Mouse (Mus musculus): ENCODE measurements at regions not wholly inside any gene's neighbourhood (a gene's known extent, or its start where the extent isn't known, plus 50 kb on each side); places are given as distances from the start of the nearest gene placed in this dataset.

- no peak for TF ChIP-seq FLI1 (IDR thresholded peaks at IDR 0.05; ENCODE audit: low read length)
- TF ChIP-seq GATA1 (IDR thresholded peaks at IDR 0.05; ENCODE audit: borderline replicate concordance, low read length), result no peak
- H3K4me1 ChIP-seq, result peaks cover 3% of the 10 kb centered on the region; the same call in 1 of the 2 replicates
- 0 out of 2 replicates have a peak, but pooled peaks cover 5% of the 10 kb centered on the region for H3K9me3 ChIP-seq
- no peaks in the 10 kb centered on the region for H3K36me3 ChIP-seq (replicated peaks; ENCODE audit: low read length)
- H3K27me3 ChIP-seq (replicated peaks), result no peaks in the 10 kb centered on the region
- no peak overlapping the region for H3K4me3 ChIP-seq (replicated peaks)
Measured at GRCm38 (mm10) chr10:99959279-99959678, 56.2 kb upstream of the Kitl start.

DNA sequence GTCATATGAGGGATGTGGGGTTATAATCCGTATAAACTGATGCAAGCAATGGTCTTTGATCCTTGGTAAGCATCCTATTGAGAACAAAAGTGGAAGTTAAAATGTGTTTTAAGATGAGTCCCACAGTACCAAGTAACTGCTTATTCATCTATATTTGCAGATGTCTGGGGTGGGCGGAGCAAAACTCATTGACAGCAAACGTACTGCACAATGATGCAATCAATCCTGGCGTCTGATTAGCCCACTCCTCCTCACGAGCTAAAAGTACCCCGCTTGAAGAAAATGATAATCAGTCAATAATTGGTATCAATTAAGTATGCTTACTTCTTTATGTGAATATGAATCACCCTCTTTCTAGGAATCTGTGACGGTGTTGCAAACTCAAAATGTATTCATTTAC is 62.9 kb upstream of the Kitl start:
- Histone ChIP-seq H3K36me3 (replicated peaks; ENCODE audit: low read length) (no peaks in the 10 kb centered on the region), H3K9me3 (no peaks in the 10 kb centered on the region), H3K4me1 (peaks cover 3% of the 10 kb centered on the region; the same call in 1 of the 2 replicates), H3K4me3 (replicated peaks) (no peak overlapping the region), H3K27me3 (replicated peaks) (no peaks in the 10 kb centered on the region)
- TF ChIP-seq GATA1 (IDR thresholded peaks at IDR 0.05; ENCODE audit: borderline replicate concordance, low read length) (no peak), FLI1 (IDR thresholded peaks at IDR 0.05; ENCODE audit: low read length) (no peak)

DNA sequence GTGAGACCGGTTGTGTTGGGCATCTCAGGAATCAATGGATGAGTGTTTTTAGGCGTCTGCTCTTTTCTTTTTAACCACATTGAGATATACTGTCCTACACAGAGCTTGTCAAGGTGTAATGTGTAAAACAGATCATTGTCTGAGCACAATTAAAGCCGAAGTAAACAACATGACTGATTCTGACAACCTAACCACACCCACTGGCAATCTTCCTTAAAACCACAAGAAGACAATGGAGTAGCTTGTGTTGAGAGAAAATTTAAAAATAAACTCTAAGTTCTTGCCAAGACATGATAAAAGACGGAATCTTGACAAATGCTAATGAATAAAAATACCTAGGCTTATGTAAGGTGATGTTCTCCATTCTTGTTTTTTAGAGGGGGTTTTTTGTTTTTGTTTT is 63.7 kb upstream of the Kitl start:
- peaks cover 3% of the 10 kb centered on the region; the same call in 1 of the 2 replicates for H3K4me1 ChIP-seq
- no peaks in the 10 kb centered on the region for H3K9me3 ChIP-seq
- H3K27me3 ChIP-seq (replicated peaks), result no peaks in the 10 kb centered on the region
- no peak overlapping the region for H3K4me3 ChIP-seq (replicated peaks)
- no peak for TF ChIP-seq GATA1 (IDR thresholded peaks at IDR 0.05; ENCODE audit: borderline replicate concordance, low read length)
- no peaks in the 10 kb centered on the region for H3K36me3 ChIP-seq (replicated peaks; ENCODE audit: low read length)

GRCm38 (mm10) chr10:99951316-99951715 is 64.1 kb upstream of the Kitl start:
- TF ChIP-seq GATA1 (IDR thresholded peaks at IDR 0.05; ENCODE audit: borderline replicate concordance, low read length), result no peak
- TF ChIP-seq FLI1 (IDR thresholded peaks at IDR 0.05; ENCODE audit: low read length), result no peak
- H3K9me3 ChIP-seq, result no peaks in the 10 kb centered on the region
- no peaks in the 10 kb centered on the region for H3K36me3 ChIP-seq (replicated peaks; ENCODE audit: low read length)
- no peak overlapping the region for H3K4me3 ChIP-seq (replicated peaks)
- peaks cover 3% of the 10 kb centered on the region; the same call in 1 of the 2 replicates for H3K4me1 ChIP-seq
- no peaks in the 10 kb centered on the region for H3K27me3 ChIP-seq (replicated peaks)

DNA sequence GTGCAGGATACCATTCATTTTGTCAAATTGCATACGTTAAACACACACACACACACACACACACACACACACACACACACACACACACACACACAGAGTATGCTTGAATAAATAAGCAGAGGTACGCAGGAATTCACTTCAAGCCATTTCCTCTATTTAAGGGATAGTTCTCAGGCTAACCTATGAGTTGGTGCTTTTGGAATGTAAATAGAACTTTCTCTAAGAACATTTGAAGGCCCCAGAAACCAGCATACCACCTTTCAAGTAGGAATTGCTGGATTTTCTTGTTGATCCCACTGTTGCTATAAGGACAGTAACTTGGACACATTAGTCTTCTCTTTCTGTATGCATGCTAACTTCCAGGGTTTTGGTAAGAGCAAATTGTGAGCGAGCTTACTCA is 66.7 kb upstream of the Kitl start:
- no peaks in the 10 kb centered on the region for H3K9me3 ChIP-seq
- no peak for TF ChIP-seq FLI1 (IDR thresholded peaks at IDR 0.05; ENCODE audit: low read length)
- TF ChIP-seq GATA1 (IDR thresholded peaks at IDR 0.05; ENCODE audit: borderline replicate concordance, low read length), result no peak

DNA sequence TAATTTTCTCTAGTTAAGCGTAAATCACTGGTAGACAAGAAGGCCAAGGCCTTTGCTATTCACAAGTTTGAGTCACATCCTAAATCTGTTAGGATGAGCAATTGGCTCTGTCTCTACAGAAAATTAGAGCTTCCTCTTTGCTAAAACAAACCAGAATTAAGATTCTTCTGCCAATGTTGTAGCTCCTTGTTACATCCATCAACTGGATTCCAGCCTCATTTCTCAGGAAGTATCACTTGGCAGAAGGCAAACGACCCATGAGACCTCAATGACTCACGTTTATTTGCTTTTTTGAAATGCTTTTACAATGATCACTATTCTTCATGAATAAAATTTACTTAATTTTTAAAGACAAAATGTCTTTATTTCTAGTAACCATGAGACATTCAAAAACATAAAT is 70.0 kb upstream of the Kitl start:
- no peaks in the 10 kb centered on the region for H3K4me1 ChIP-seq
- H3K4me3 ChIP-seq (replicated peaks), result no peak overlapping the region
- TF ChIP-seq GATA1 (IDR thresholded peaks at IDR 0.05; ENCODE audit: borderline replicate concordance, low read length), result no peak
- no peak for TF ChIP-seq FLI1 (IDR thresholded peaks at IDR 0.05; ENCODE audit: low read length)
- H3K27me3 ChIP-seq (replicated peaks), result no peaks in the 10 kb centered on the region
- no peaks in the 10 kb centered on the region for H3K36me3 ChIP-seq (replicated peaks; ENCODE audit: low read length)
- H3K9me3 ChIP-seq, result peaks cover 4% of the 10 kb centered on the region; the same call in 1 of the 2 replicates

More for the DNA sequence above, 66.7 kb upstream of the Kitl start:
- H3K36me3 ChIP-seq (replicated peaks; ENCODE audit: low read length), result no peaks in the 10 kb centered on the region
- no peaks in the 10 kb centered on the region for H3K27me3 ChIP-seq (replicated peaks)
- no peaks in the 10 kb centered on the region for H3K4me1 ChIP-seq
- H3K4me3 ChIP-seq (replicated peaks), result no peak overlapping the region

- Histone ChIP-seq H3K36me3 (replicated peaks; ENCODE audit: low read length) (no peaks in the 10 kb centered on the region), H3K27me3 (replicated peaks) (no peaks in the 10 kb centered on the region), H3K4me1 (no peaks in the 10 kb centered on the region), H3K4me3 (replicated peaks) (no peak overlapping the region), H3K9me3 (peaks cover 4% of the 10 kb centered on the region; the same call in 1 of the 2 replicates)
- TF ChIP-seq FLI1 (IDR thresholded peaks at IDR 0.05; ENCODE audit: low read length), result no peak
- TF ChIP-seq GATA1 (IDR thresholded peaks at IDR 0.05; ENCODE audit: borderline replicate concordance, low read length), result no peak
Measured at GRCm38 (mm10) chr10:99941665-99942064, 73.8 kb upstream of the Kitl start.

- H3K36me3 ChIP-seq (replicated peaks; ENCODE audit: low read length), result no peaks in the 10 kb centered on the region
- TF ChIP-seq GATA1 (IDR thresholded peaks at IDR 0.05; ENCODE audit: borderline replicate concordance, low read length), result no peak
- TF ChIP-seq FLI1 (IDR thresholded peaks at IDR 0.05; ENCODE audit: low read length), result no peak
- no peaks in the 10 kb centered on the region for H3K4me1 ChIP-seq
Measured at GRCm38 (mm10) chr10:99938901-99939300, 76.5 kb upstream of the Kitl start.

DNA sequence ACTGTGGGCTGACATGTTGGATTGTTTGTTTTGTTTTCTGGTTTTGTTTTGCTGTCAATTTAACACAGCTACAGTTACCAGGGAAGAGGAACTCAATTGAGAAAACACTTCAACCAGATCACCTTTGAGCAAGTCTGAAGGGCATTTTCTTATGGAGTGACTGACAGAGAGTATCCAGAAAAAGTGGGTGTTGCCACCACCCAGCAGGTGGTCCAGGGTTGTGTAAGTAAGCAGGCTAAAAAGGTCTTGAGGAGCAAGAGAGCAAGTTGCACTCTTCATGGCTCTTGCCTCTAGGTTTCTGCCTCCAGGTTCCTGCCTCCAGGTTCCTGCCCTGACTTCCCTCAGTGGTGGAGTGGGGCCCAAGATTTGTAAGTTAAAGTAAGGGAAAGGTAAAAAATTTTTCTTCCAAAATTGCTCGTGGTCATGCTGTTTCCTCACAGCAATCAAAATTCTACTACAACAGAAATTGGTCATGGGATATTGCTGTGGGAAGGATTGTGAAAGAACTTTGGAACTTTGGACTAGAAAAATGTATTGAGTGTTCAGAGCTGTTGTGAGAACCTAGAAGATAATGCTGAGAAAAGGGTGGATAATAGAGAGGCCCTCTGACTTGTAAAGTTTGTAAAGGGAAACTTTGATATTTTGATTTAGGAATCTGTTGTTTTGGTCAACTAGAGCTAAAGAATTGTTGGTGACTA is 77.4 kb upstream of the Kitl start:
- peaks cover 4% of the 10 kb centered on the region; the same call in 1 of the 2 replicates for H3K9me3 ChIP-seq
- H3K27me3 ChIP-seq (replicated peaks), result no peaks in the 10 kb centered on the region
- H3K4me1 ChIP-seq, result no peaks in the 10 kb centered on the region
- H3K4me3 ChIP-seq (replicated peaks), result no peak overlapping the region
- TF ChIP-seq FLI1 (IDR thresholded peaks at IDR 0.05; ENCODE audit: low read length) (no peak), GATA1 (IDR thresholded peaks at IDR 0.05; ENCODE audit: borderline replicate concordance, low read length) (no peak)
- H3K36me3 ChIP-seq (replicated peaks; ENCODE audit: low read length), result no peaks in the 10 kb centered on the region

More at GRCm38 (mm10) chr10:99938901-99939300, 76.5 kb upstream of the Kitl start:
- Histone ChIP-seq H3K4me3 (replicated peaks) (no peak overlapping the region), H3K27me3 (replicated peaks) (no peaks in the 10 kb centered on the region), H3K9me3 (peaks cover 4% of the 10 kb centered on the region; the same call in 1 of the 2 replicates)

GRCm38 (mm10) chr10:99929191-99929590 is 86.2 kb upstream of the Kitl start:
- H3K27me3 ChIP-seq (replicated peaks), result no peaks in the 10 kb centered on the region
- no peaks in the 10 kb centered on the region for H3K4me1 ChIP-seq
- H3K9me3 ChIP-seq, result 0 out of 2 replicates have a peak, but pooled peaks cover 4% of the 10 kb centered on the region
- no peak overlapping the region for H3K4me3 ChIP-seq (replicated peaks)
- no peak for TF ChIP-seq FLI1 (IDR thresholded peaks at IDR 0.05; ENCODE audit: low read length)
- TF ChIP-seq GATA1 (IDR thresholded peaks at IDR 0.05; ENCODE audit: borderline replicate concordance, low read length), result no peak
- H3K36me3 ChIP-seq (replicated peaks; ENCODE audit: low read length), result no peaks in the 10 kb centered on the region

Measured in megakaryocyte, embryonic 14.5 days (primary cell).